Mouse (Mus musculus) erythroblast, embryonic 14.5 days (primary cell): Measurements from ENCODE around the gene Mlh3.
A peak's percentile ranks its signal among the peaks of the same experiment; 100 is the strongest.

Experiments
- GATA1 ChIP-seq: IDR thresholded peaks from 2 replicates; pipeline ENCODE4 v1.6.1; 2012; ENCODE audit warnings: low read length, inconsistent platforms, mixed read lengths
- TAL1 ChIP-seq: IDR thresholded peaks from 3 replicates; pipeline ENCODE4 v1.6.1; 2012; ENCODE audit warnings: low read length, inconsistent platforms, mixed read lengths

DNA sequence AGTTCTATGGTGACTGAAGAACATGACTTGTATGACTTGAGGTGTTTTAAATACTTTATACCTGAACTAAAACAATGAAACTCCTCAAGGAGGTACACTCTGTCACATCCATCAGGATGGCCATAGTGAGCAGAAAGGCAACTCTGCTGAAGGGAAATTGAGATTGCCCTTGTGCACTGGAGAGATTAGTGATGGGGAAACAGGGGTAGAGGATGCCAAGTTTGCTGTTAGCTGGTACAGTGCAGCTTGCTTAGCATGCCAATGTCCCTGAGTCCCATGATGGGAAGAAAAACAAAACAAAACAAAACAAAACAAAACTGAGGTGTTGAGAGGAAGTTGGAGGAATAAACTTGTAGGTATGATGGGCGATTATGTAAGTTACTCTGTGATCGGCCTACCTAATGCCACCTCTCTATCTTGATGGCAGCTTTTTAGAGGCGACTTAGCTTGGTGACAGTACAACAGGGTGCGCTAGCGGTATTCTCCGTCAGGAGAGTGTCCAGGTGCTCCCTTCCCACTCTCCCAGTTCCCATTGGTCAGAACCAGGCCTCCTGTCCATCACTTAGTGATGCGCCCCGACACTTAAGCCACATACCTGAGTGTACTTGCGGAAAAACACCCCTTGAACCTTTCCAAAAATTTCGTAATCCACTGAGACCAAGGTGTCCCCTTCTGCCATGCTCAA, 9.1 kb upstream of the Mlh3 start:
- TF ChIP-seq TAL1: no peak
- TF ChIP-seq GATA1: peak; percentile 65; the same call in 1 of the 2 replicates
